Mouse (Mus musculus) forelimb bud, embryonic 11.5 days (tissue): ENCODE results near the gene Cdt1.
"Not testable (repeated sequence)": the region's sequence is repeated elsewhere in the genome, so short reads cannot be mapped to it uniquely, and the experiment has no call there.

ENCODE experiments used
- DNase-seq: peaks from one replicate; pipeline ENCODE4 v3.0.0-alpha.2; 2012; ENCODE audit warnings: low read depth, low spot score

Cdt1 gene

DNA sequence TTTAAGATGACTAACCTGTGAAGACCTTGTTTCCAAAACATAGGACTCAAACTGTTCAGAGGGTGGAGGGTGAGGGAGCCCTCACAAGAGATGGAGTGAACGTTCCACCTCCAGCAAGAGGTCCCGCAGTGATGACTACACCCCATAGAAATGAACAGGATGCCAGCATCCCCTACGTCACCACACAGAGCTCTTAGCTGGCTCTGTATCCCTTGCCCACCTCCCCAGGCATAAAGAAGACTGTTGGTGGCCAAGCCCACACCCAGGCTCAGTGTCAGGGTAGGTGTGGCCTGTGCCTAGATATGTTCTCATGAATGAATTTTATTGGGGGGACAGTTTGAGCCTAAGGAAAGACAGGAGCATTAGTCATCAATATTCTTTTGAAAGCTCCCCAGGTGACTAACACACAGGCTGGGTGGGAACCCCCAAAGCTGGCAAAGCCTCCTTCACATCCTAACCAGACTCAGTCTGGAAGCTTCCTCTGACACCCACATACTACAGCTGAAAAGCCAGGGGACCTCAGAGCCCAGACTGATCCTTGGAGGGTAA, 18.9 kb upstream of the Cdt1 start:
- DNase-seq, result no peak

DNA sequence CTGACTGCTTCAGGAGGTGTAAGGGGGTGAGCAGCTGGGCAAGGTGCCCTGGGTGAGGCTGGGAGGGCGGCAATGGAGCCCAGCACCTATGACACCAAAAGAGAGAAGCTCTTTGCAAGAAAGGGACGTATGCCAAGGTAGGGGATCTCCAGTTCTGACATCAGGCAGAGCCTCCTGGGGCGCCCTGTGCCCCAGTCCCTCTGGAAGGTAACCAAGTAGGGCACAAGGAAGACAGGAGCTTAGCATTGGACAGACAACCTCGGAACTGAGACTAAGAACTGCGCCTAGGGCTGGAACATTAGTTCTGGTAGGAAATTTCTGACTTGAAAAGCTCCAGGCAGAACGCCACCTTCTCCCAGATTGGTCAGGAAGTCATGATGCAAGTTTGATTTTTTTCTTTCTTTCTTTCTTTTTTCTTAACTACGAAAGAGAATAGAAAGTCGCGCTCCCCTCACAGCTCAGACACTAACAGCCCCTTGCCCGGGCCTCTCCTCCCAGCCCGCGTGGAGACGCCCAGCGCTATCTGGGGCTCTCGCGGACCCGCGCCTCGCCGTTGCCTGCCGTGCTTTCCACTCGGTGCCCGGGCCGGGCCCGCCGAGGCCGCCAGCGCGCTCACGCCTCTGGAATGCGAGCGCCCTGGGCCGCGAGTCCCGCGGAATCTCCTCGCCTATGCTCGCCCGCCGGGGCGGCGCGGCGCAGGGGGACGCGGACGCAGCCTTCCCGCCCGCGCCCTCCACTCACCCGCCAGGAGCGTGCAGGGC, 17.4 kb upstream of the Cdt1 start:
- peak; percentile 51 for DNase-seq

- no peak for DNase-seq
Measured at GRCm38 (mm10) chr8:122550995-122551264, 16.9 kb upstream of the Cdt1 start.

GRCm38 (mm10) chr8:122551265-122552051, 16.4 kb upstream of the Cdt1 start, which contains the start of gene Piezo1:
Gene Piezo1 (minus strand): TSS chr8:122551329.
- DNase-seq, result peak; percentile 87

- no peak for DNase-seq
Measured at GRCm38 (mm10) chr8:122554786-122555185, 13.0 kb upstream of the Cdt1 start.

DNA sequence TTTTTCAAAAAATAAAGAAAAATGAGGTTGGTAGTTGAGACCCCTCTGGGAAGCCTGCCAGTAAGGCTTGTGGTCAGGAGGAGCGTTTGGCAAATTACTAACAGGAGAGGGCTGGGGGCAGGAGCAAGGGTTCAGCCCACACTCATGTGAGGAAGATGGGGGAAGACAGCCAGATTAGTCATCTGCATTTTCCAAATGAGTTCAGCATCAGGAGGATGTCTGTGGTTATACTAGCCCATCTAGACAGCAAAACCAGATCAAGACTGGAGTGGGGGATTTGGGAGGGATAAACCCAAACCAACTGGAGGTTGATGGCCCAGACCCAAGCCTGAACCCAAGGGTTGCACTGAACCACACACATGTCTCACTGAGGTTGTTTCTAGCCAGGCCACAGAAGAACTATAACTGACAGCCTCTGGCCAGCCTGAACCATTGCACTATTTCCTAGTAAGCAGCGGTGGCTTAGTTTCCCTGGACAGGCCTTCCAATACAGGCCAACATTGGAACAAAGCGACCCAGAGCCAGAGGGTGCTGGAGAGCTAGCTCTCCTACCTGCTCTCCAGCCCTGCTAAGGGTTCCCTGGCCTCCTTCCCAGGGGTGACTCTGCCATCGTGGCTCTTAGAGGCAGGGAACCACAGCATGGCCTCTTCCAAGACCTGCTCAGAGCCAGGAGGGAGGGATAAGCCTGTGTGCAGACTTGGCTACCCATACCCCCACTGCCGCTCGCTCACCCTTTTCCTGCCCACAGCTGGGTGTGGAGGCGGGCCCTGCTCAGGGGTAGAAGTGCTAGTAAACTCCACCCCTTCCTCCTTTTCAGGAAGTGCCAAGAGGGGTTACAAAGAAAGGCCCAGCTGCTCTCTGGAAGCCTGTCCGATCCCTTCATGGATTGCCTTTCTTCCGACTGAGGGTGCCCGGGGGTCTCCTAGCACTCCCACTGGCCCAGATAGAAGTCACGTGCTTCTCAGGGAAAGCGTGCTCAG, 11.5 kb upstream of the Cdt1 start:
- no peak for DNase-seq

GRCm38 (mm10) chr8:122557248-122558038, 10.4 kb upstream of the Cdt1 start:
- no peak for DNase-seq

GRCm38 (mm10) chr8:122558671-122559349, 9.0 kb upstream of the Cdt1 start:
- DNase-seq, result no peak

DNA sequence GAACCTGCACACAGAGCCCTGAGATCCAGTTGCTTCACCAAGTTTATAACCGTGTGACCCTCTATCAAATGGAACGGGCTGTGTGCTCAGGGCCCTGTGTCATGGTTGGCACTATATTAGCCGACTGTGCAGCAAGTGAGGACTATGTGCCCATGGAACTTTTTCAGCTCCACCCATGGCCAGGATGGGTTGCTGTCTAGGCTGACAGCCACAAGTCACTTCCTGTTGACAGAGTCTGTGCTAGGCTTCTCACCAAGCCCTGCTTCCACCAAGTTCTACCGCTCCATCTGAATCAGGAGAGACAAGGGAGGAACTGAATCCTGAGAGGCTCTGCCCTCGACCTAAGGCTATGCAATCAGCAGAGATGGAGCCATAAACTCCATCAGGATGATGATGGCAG, 6.6 kb upstream of the Cdt1 start:
- no peak for DNase-seq

- no peak for DNase-seq
Measured at GRCm38 (mm10) chr8:122564363-122565352, 3.2 kb upstream of the Cdt1 start.

DNA sequence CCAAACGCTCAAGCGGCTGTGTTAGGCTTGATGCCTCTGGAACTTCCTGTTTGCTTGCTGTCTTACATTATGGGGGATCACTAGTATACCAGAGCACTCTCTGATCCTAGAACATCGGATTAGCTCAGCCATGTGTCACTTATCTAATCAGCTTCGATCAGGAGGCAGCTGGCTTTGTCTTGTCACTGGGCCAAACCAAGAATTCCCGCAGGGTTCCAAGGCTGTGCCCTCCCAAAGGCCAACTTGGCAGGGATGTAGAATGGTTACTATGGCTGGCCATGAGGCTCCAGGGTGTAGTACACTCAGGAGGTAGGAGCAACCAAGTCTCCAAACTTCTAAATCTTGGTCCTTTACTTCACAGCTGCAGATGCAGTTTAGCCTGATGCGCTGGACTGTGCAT, 1.0 kb upstream of the Cdt1 start:
- DNase-seq, result no peak

DNA sequence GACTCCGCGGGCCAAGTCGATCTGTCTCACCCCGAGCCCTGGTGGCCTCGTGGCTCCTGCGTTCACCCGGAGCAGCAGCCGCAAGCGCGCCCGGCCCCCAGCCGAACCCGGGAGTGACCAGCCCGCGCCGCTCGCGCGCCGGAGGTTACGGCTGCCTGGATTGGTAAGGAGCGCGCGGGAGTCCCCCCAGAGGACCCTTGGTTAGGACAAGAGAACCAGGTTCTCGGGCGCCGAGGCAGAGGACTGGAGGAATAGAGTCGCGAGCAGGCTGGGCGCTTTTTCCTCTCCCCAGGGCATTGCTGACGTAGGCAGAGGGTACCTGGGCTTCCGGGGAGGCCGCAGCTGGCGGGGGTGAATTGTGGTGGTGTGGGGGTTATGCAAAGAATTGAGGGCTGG, 292 bp downstream of the Cdt1 start:
- DNase-seq, result no peak

DNA sequence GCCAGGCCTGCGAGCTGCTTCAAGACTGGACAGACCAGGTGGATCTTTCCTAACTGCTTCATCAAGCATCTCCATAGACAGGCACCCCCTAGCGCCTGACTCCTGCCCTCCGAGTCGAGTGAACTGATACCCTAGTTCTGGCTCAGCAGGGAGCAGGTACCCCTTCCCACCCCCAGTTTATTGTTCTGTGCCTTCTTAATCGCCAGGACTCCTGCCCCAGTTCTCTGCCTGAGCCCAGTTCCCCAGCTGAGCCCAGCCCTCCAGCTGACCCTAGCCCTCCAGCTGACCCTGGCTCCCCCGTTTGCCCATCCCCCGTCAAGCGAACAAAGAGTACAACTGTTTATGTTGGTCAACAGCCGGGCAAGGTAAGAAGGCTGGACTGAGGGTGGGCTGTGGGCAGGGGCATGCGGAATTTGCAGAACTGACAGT, 1.1 kb downstream of the Cdt1 start:
- DNase-seq, result no peak

DNA sequence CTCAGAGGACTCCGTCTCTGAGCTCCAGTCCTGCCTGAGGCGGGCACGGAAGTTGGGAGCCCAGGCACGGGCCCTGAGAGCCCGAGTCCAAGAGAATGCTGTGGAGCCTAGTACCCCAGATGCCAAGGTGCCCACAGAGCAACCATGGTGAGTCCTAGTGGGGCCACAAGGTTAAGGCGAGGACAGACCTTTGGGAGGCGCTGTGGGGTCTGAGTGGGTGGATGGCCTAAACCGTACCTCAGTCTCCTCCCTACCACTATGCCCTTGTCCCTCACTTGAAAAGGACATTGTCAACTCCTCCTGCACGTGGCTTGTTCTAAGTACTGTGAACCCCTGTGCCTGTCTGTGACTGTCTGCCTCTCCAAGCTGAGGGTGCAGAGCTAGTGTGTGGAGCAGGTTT, 1.5 kb downstream of the Cdt1 start:
- DNase-seq, result no peak

DNA sequence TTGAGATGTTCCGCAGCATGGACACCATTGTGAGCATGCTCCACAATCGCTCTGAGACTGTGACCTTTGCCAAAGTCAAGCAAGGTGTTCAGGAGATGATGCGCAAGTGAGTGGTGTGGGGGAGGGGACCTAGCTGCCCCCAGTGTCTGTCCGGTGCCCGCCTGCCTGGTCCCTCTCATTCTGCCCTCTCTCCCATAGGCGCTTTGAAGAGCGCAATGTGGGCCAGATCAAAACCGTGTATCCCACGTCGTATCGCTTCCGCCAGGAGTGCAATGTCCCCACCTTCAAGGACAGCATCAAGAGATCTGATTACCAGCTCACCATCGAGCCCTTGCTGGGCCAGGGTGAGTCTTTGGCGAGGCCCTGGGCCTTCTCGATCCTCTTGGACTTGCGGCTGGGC, 2.2 kb downstream of the Cdt1 start:
- no peak for DNase-seq

GRCm38 (mm10) chr8:122571153-122571552, 3.3 kb downstream of the Cdt1 start:
- DNase-seq, result no peak

DNA sequence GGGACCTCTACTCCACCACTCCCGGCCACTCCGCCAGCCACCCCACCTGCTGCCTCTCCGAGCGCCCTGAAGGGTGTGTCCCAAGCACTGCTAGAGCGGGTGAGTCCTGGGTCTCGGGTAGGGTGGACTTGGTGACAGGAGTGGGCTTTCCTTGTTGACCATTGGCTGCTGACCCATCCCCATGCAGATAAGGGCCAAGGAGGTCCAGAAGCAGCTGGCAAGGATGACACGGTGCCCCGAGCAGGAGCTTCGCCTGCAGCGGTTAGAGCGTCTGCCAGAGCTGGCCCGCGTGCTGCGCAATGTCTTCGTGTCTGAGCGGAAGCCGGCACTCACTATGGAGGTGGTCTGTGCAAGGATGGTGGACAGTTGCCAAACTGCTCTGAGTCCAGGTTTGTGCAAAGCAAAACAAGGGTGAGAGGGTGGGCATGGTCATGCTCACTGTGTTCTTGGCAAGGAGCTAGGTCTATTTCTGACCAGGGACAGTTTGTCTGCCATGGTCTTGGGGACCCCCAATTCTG, 4.0 kb downstream of the Cdt1 start:
- DNase-seq, result no peak

DNA sequence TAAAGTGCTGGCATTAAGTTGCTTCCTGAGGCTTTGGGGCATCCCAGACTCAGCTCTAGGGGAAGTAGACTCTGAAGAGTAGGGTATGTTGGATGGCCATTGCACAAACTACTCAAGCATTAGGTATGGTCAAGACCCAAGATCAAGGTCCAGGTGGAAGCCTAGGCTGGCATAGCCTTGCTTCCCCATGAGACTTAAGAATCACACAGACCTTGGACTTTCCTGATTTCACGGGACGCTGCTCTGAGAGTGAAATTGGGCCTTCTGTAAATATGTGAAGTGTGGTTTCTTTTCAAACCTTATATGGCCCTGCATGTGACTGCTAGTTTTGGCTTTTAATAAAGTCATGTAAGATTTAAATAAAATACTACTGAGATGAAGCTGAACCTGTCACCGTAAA, 4.9 kb downstream of the Cdt1 start:
- DNase-seq, result no peak

- DNase-seq, result not testable (repeated sequence)
Measured at GRCm38 (mm10) chr8:122573176-122573575, 5.4 kb downstream of the Cdt1 start.
